Mouse (Mus musculus) brain, embryonic 14.5 days (tissue): Measurements from ENCODE around the gene Qrich2.

Experiments used
- CTCF ChIP-seq: fragments of 200-500 bp; IDR thresholded peaks from 2 replicates; pipeline ENCODE4 v1.5.1; 2012; ENCODE audit warnings: inconsistent platforms, mild to moderate bottlenecking, moderate library complexity, borderline replicate concordance; ENCODE audit not compliant: insufficient read depth, insufficient read length; ENCODE audit errors: extremely low read depth
- POLR2A ChIP-seq: fragments of 200-500 bp; IDR thresholded peaks from 2 replicates; pipeline ENCODE4 v1.6.1; 2012; ENCODE audit warnings: mild to moderate bottlenecking, inconsistent platforms, borderline replicate concordance; ENCODE audit not compliant: poor library complexity, insufficient read depth, insufficient read length, severe bottlenecking; ENCODE audit errors: extremely low read depth

GRCm38 (mm10) chr11:116453889-116454288, 12.2 kb downstream of the Qrich2 start:
- TF ChIP-seq CTCF = no peak
- TF ChIP-seq POLR2A = no peak
